Mouse (Mus musculus): ENCODE data around the gene Gm21977. TPM values are rescaled to one million over a fixed set of nuclear protein-coding genes. Genes with fewer than 3 reads are reported as not detected.

The Gm21977 gene
- total RNA-seq (2023; ENCODE audit: inconsistent age), result not detected in 4 replicates

DNA sequence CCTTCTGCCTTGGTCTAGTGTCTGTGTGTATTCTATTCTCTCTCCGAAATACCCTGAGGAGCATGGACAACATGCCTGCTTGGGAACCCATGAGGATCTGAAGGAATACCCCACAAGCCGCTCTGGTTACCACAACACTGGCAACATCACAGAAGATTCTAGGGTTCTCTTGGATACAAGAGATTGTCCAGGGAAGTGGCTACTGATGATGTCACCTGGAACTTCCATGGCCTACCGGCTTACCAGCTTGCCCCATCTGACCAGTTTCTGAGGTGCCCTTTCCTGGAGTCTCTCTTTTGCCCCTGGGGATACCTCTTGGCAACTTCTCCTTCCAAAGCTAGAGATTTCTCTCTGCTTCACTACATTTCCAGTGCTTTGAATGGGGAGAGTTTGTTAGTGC, at the start of gene Gm21977:
Gene Gm21977 (minus strand): TSS at position 101 of the 400 bp plus-strand sequence.

Other genes with a start within 250 kb of the Gm21977 start
- gene Gm3633, start 211.6 kb downstream of the Gm21977 start, total RNA-seq (2023; ENCODE audit: inconsistent age), result not detected in 4 replicates
- gene Gm10378, start 197.5 kb downstream of the Gm21977 start, total RNA-seq (2023; ENCODE audit: inconsistent age), result not detected in 4 replicates
- gene Gm3015, start 84.7 kb downstream of the Gm21977 start, total RNA-seq (2023; ENCODE audit: inconsistent age), result not detected in 4 replicates
- gene Gm10377, start 55.5 kb downstream of the Gm21977 start, total RNA-seq (2023; ENCODE audit: inconsistent age), result not detected in 4 replicates
- not detected in 4 replicates for gene Gm8082, start 140.1 kb upstream of the Gm21977 start, total RNA-seq (2023; ENCODE audit: inconsistent age)
- gene Gm10376, start 162.2 kb upstream of the Gm21977 start, total RNA-seq (2023; ENCODE audit: inconsistent age), result not detected in 4 replicates
- not detected in 4 replicates for gene Gm8094, start 223.2 kb upstream of the Gm21977 start, total RNA-seq (2023; ENCODE audit: inconsistent age)
- gene Gm8104, start 247.1 kb upstream of the Gm21977 start, total RNA-seq (2023; ENCODE audit: inconsistent age), result not detected in 4 replicates